Mouse (Mus musculus): ENCODE data around the gene Cenpl.

Cenpl gene

DNA sequence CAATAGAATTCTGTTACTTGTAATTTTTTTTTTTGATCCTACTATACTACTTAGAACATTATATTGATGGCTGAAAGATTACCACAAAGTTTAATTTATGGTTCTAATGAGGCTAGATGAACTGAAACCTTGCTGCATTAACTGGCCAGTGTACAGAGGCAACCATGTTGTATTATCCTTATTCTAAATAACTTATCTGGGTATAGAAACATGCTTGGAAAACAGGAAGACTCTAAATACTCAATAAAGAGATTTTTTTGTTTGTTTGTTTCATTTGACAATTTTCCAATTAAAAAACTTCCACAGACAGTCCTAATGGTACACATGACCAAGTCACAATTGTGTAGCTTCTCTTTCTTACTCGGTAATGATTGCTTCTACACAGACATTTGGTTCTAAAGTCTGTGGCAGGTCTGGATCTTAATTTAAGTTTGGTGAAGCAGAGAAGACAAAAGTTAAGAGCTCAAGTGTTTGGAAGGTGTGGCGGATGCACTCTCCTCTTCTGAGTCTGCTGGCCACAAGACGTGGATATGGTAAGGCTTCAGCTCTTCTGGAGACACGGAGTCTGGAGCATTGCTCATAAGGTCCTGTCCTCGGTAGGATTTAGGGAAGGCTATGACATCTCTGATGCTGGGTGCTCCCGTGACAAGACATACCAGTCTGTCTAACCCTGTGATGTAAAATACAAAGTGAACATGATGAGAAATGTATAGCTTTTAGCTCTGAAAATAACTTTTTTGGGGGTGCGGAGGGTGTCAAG is 29.1 kb upstream of the Cenpl start:
- DNase-seq (ENCODE audit: low read depth, low spot score) = no peak

- DNase-seq (ENCODE audit: low read depth, low spot score) = no peak
These were observed 23.5 kb upstream of the Cenpl start for GRCm38 (mm10) chr1:161046972-161047371.

DNA sequence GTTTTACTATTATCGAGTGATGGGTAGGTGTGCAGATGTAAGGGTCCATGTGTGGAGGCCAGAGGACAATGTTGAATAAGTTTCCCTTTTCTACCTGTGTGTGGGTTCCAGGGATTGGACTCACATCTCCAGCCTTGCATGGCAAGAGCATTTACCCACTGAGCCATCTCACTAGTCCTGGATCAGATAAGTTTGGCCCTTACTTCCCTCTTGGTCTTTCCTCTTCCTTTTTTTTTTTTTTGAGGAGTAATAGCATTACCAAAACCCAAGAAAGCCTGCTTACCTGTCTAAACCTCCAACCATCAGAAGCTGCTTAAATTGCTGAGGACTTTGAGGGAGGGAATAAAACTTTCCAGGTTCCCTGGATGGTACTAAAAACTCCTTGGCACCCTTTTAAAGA is 13.3 kb upstream of the Cenpl start:
- DNase-seq (ENCODE audit: low read depth, low spot score) = no peak

DNA sequence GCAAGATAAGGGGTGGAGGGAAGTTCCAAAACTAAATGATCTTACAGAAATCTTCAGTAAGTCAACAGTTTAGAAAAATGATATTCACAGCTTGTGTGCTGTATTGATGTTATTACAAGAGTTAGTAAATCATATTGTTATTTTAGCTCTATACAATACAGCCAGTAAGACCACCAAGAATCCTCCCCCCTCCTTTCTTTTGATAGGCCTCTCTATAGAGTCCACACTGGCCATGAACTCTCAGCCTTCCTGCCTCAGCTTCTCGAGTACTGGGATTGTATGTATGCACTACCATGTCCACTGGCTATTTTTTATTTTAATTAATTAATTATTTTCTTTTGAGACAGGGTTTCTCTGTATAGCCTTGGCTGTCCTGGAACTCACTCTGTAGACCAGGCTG is 7.2 kb upstream of the Cenpl start:
- DNase-seq (ENCODE audit: low read depth, low spot score) = no peak

DNA sequence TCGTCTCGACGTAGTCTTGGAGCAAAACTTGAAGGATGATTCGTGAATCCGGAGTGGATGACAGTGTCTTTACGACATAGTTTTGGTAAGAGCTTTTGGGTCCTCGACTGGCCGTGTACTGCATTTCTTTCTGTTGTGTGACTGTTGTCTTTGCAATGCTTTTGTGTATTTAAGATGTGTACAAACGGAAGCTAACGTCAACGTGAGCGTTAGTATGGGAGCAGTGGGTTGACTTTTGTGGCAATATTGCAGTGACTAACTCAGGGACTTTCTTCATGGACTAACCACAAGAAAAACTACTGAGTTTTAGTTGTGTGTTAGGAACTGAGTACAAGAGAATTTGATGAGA is 733 bp downstream of the Cenpl start:
- no peak for DNase-seq (ENCODE audit: low read depth, low spot score)

GRCm38 (mm10) chr1:161076238-161076637 is 5.7 kb downstream of the Cenpl start:
- DNase-seq (ENCODE audit: low read depth, low spot score) = no peak

DNA sequence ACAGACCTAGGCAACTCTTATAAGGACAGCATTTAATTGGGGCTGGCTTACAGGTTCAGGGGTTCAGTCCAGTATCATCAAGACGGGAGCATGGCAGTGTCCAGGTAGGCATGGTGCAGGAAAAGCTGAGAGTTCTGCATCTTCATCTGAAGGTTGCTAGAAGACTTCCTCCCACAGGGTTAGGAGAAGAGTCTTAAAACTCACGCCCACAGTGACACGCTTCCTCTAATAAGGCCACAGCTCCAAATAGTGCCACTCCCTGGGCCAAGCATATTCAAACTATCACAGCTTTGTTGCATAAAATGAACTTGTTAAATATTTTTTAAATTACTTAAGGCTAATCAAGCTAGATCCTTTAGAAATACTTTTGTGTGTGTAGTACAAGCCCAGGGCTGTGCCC is 6.7 kb downstream of the Cenpl start:
- DNase-seq (ENCODE audit: low read depth, low spot score) = no peak

GRCm38 (mm10) chr1:161099721-161100405 is 29.4 kb downstream of the Cenpl start:
- no peak for DNase-seq (ENCODE audit: low read depth, low spot score)

GRCm38 (mm10) chr1:161103842-161104241 is 33.3 kb downstream of the Cenpl start:
- no peak for DNase-seq (ENCODE audit: low read depth, low spot score)

- no peak for DNase-seq (ENCODE audit: low read depth, low spot score)
These were observed 38.7 kb downstream of the Cenpl start for GRCm38 (mm10) chr1:161109216-161109615.

GRCm38 (mm10) chr1:161114591-161114990 is 44.1 kb downstream of the Cenpl start:
- DNase-seq (ENCODE audit: low read depth, low spot score) = no peak

DNA sequence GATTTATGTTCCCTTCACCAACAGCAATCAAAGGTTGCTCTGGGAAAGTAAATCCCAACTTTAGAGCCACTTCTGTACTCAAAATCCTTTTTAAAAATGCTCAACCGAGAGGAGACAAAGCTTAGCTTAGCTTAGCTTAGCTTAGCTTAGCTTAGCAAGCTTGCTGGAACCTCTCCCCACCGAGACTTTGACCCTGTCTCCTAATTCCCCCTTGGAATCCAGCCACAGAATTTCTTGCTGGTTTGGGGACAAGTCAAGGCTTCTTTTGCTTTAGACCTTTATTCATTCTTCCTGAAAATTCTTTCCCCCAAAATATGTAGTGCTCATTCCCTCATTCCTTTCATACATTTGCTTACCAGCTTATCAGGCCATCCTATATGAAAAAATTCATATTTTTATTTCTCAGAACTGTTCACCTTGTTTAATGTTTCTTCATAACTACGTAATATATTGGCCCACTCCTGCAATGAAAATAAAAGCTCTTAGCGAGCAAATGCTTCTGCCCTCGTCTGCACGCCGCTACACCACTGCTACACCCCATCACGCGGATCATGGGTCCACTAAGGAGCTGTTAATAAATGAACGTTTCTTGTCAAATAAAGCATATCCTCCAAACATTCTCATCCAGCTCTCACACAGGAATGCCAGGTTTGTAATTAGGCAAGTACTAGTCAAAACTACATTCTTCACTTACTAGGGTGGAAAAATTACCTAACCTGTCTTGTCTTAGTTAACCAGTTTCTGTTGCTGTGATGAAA is 52.3 kb downstream of the Cenpl start:
- DNase-seq (ENCODE audit: low read depth, low spot score) = no peak

GRCm38 (mm10) chr1:161126461-161126860 is 55.9 kb downstream of the Cenpl start:
- DNase-seq (ENCODE audit: low read depth, low spot score) = no peak

- DNase-seq (ENCODE audit: low read depth, low spot score) = peak; percentile 84
These were observed 60.5 kb downstream of the Cenpl start, which contains the start of gene Klhl20 for GRCm38 (mm10) chr1:161130726-161131664. Gene Klhl20, minus strand, starts transcription at chr1:161131511.

Measured in skeletal muscle tissue, adult 2 months (tissue).